Mouse (Mus musculus): ENCODE results near the gene Hip1r. TPM values are rescaled to one million over a fixed set of nuclear protein-coding genes. Genes with fewer than 3 reads are reported as not detected.

Hip1r gene
- polyA plus RNA-seq, 1 experiment from 2014 or later: 11.4 TPM

- H3K4me3 ChIP-seq (replicated peaks): no peak overlapping the region
- H3K27ac ChIP-seq (replicated peaks): no peak overlapping the region
- H3K9me3 ChIP-seq (replicated peaks): no peaks in the 10 kb centered on the region
- H3K36me3 ChIP-seq (replicated peaks): no peaks in the 10 kb centered on the region
- peaks cover 42% of the 10 kb centered on the region for H3K27me3 ChIP-seq
- ATAC-seq (ENCODE audit: insufficient read depth): no peak
- 57% methylated on average over 6 of the region's 6 CpGs for WGBS (ENCODE audit: insufficient replicate concordance)
- no peak overlapping the region for H3K4me2 ChIP-seq
- H3K4me1 ChIP-seq (replicated peaks): peaks cover 37% of the 10 kb centered on the region
- H3K9ac ChIP-seq: no peak overlapping the region
Measured at GRCm38 (mm10) chr5:123972453-123972852, 975 bp upstream of the Hip1r start.

- under 1% methylated on average over 14 of the region's 14 CpGs for WGBS (ENCODE audit: insufficient replicate concordance)
- Histone ChIP-seq H3K9ac (peak overlapping the region; percentile 71), H3K4me1 (replicated peaks) (peaks cover 50% of the 10 kb centered on the region), H3K27me3 (peaks cover 42% of the 10 kb centered on the region), H3K4me2 (peak overlapping the region; percentile 95), H3K9me3 (replicated peaks) (no peaks in the 10 kb centered on the region), H3K27ac (replicated peaks) (peak overlapping the region; percentile 83), H3K36me3 (replicated peaks) (no peaks in the 10 kb centered on the region), H3K4me3 (replicated peaks) (peak overlapping the region; percentile 70)
- ATAC-seq (ENCODE audit: insufficient read depth): no peak
Measured at GRCm38 (mm10) chr5:123974179-123974485, 704 bp downstream of the Hip1r start.

GRCm38 (mm10) chr5:123974616-123975111 is 1.2 kb downstream of the Hip1r start:
- no peak for ATAC-seq (ENCODE audit: insufficient read depth)
- 32% methylated on average over 11 of the region's 11 CpGs for WGBS (ENCODE audit: insufficient replicate concordance)
- Histone ChIP-seq H3K9me3 (replicated peaks) (no peaks in the 10 kb centered on the region), H3K4me1 (replicated peaks) (peaks cover 55% of the 10 kb centered on the region), H3K27me3 (peaks cover 42% of the 10 kb centered on the region), H3K9ac (0 out of 2 replicates have a peak overlapping the region, but pooled peaks have one; percentile 23), H3K36me3 (replicated peaks) (no peaks in the 10 kb centered on the region), H3K4me2 (peak overlapping the region; percentile 95), H3K4me3 (replicated peaks) (peak overlapping the region; percentile 70), H3K27ac (replicated peaks) (no peak overlapping the region)

- peaks cover 42% of the 10 kb centered on the region for H3K27me3 ChIP-seq
- H3K9ac ChIP-seq: no peak overlapping the region
- no peaks in the 10 kb centered on the region for H3K9me3 ChIP-seq (replicated peaks)
- H3K27ac ChIP-seq (replicated peaks): peak overlapping the region; percentile 58; the same call in 1 of the 2 replicates
- WGBS (ENCODE audit: insufficient replicate concordance): 49% methylated on average over 6 of the region's 6 CpGs
- ATAC-seq (ENCODE audit: insufficient read depth): no peak
- peak overlapping the region; percentile 95 for H3K4me2 ChIP-seq
- H3K36me3 ChIP-seq (replicated peaks): no peaks in the 10 kb centered on the region
- H3K4me1 ChIP-seq (replicated peaks): peaks cover 56% of the 10 kb centered on the region
- H3K4me3 ChIP-seq (replicated peaks): peak overlapping the region; percentile 70
Measured at GRCm38 (mm10) chr5:123975668-123976180, 2.3 kb downstream of the Hip1r start.

GRCm38 (mm10) chr5:123977231-123977630 is 3.8 kb downstream of the Hip1r start:
- H3K4me1 ChIP-seq (replicated peaks): peaks cover 65% of the 10 kb centered on the region
- H3K4me3 ChIP-seq (replicated peaks): no peak overlapping the region
- peak overlapping the region; percentile 95 for H3K4me2 ChIP-seq
- H3K9me3 ChIP-seq (replicated peaks): no peaks in the 10 kb centered on the region
- peak overlapping the region; percentile 66 for H3K27ac ChIP-seq (replicated peaks)
- H3K9ac ChIP-seq: no peak overlapping the region
- WGBS (ENCODE audit: insufficient replicate concordance): 65% methylated on average over 3 of the region's 3 CpGs
- H3K36me3 ChIP-seq (replicated peaks): no peaks in the 10 kb centered on the region
- no peak for ATAC-seq (ENCODE audit: insufficient read depth)
- H3K27me3 ChIP-seq: peaks cover 37% of the 10 kb centered on the region

- H3K4me1 ChIP-seq (replicated peaks): peaks cover 69% of the 10 kb centered on the region
- H3K9ac ChIP-seq: no peak overlapping the region
- H3K27ac ChIP-seq (replicated peaks): peak overlapping the region; percentile 66; the same call in 1 of the 2 replicates
Measured at GRCm38 (mm10) chr5:123978131-123978530, 4.7 kb downstream of the Hip1r start.

GRCm38 (mm10) chr5:123979221-123979979 is 6.0 kb downstream of the Hip1r start:
- H3K9me3 ChIP-seq (replicated peaks): no peaks in the 10 kb centered on the region
- no peak overlapping the region for H3K27ac ChIP-seq (replicated peaks)
- H3K27me3 ChIP-seq: peaks cover 15% of the 10 kb centered on the region
- H3K36me3 ChIP-seq (replicated peaks): 0 out of 2 replicates have a peak, but pooled peaks cover 3% of the 10 kb centered on the region
- peaks cover 63% of the 10 kb centered on the region for H3K4me1 ChIP-seq (replicated peaks)
- H3K4me3 ChIP-seq (replicated peaks): no peak overlapping the region
- no peak for ATAC-seq (ENCODE audit: insufficient read depth)
- no peak overlapping the region for H3K4me2 ChIP-seq
- WGBS (ENCODE audit: insufficient replicate concordance): 72% methylated on average over 18 of the region's 18 CpGs
- no peak overlapping the region for H3K9ac ChIP-seq

More at GRCm38 (mm10) chr5:123978131-123978530, 4.7 kb downstream of the Hip1r start:
- H3K4me2 ChIP-seq: no peak overlapping the region
- ATAC-seq (ENCODE audit: insufficient read depth): no peak
- no peaks in the 10 kb centered on the region for H3K36me3 ChIP-seq (replicated peaks)
- H3K9me3 ChIP-seq (replicated peaks): no peaks in the 10 kb centered on the region
- no peak overlapping the region for H3K4me3 ChIP-seq (replicated peaks)
- 66% methylated on average over 5 of the region's 5 CpGs for WGBS (ENCODE audit: insufficient replicate concordance)
- H3K27me3 ChIP-seq: peaks cover 28% of the 10 kb centered on the region

- peaks cover 60% of the 10 kb centered on the region for H3K4me1 ChIP-seq (replicated peaks)
- WGBS (ENCODE audit: insufficient replicate concordance): 55% methylated on average over 4 of the region's 4 CpGs
- no peak overlapping the region for H3K4me2 ChIP-seq
- no peak overlapping the region for H3K9ac ChIP-seq
- H3K4me3 ChIP-seq (replicated peaks): no peak overlapping the region
- H3K36me3 ChIP-seq (replicated peaks): 0 out of 2 replicates have a peak, but pooled peaks cover 4% of the 10 kb centered on the region
- H3K9me3 ChIP-seq (replicated peaks): no peaks in the 10 kb centered on the region
- no peak overlapping the region for H3K27ac ChIP-seq (replicated peaks)
- no peak for ATAC-seq (ENCODE audit: insufficient read depth)
- H3K27me3 ChIP-seq: peaks cover 10% of the 10 kb centered on the region; the same call in 1 of the 2 replicates
Measured at GRCm38 (mm10) chr5:123979980-123980369, 6.5 kb downstream of the Hip1r start.

GRCm38 (mm10) chr5:123980521-123981249 is 7.3 kb downstream of the Hip1r start:
- no peak overlapping the region for H3K27ac ChIP-seq (replicated peaks)
- WGBS (ENCODE audit: insufficient replicate concordance): 54% methylated on average over 9 of the region's 9 CpGs
- no peak for ATAC-seq (ENCODE audit: insufficient read depth)
- H3K4me2 ChIP-seq: no peak overlapping the region
- 0 out of 2 replicates have a peak, but pooled peaks cover 7% of the 10 kb centered on the region for H3K27me3 ChIP-seq
- H3K9me3 ChIP-seq (replicated peaks): no peaks in the 10 kb centered on the region
- H3K4me3 ChIP-seq (replicated peaks): no peak overlapping the region
- no peak overlapping the region for H3K9ac ChIP-seq
- H3K36me3 ChIP-seq (replicated peaks): 0 out of 2 replicates have a peak, but pooled peaks cover 4% of the 10 kb centered on the region
- peaks cover 58% of the 10 kb centered on the region for H3K4me1 ChIP-seq (replicated peaks)

GRCm38 (mm10) chr5:123981250-123981554 is 7.8 kb downstream of the Hip1r start:
- H3K9ac ChIP-seq: no peak overlapping the region
- H3K9me3 ChIP-seq (replicated peaks): no peaks in the 10 kb centered on the region
- H3K27me3 ChIP-seq: 0 out of 2 replicates have a peak, but pooled peaks cover 3% of the 10 kb centered on the region
- peaks cover 55% of the 10 kb centered on the region for H3K4me1 ChIP-seq (replicated peaks)
- no peak overlapping the region for H3K4me3 ChIP-seq (replicated peaks)
- 57% methylated on average over 6 of the region's 6 CpGs for WGBS (ENCODE audit: insufficient replicate concordance)
- H3K27ac ChIP-seq (replicated peaks): no peak overlapping the region
- H3K4me2 ChIP-seq: no peak overlapping the region
- H3K36me3 ChIP-seq (replicated peaks): 0 out of 2 replicates have a peak, but pooled peaks cover 4% of the 10 kb centered on the region
- no peak for ATAC-seq (ENCODE audit: insufficient read depth)

- H3K4me1 ChIP-seq (replicated peaks): peaks cover 56% of the 10 kb centered on the region
- ATAC-seq (ENCODE audit: insufficient read depth): no peak
Measured at GRCm38 (mm10) chr5:123982838-123983237, 9.4 kb downstream of the Hip1r start.

More at GRCm38 (mm10) chr5:123982838-123983237, 9.4 kb downstream of the Hip1r start:
- Histone ChIP-seq H3K27me3 (no peaks in the 10 kb centered on the region), H3K36me3 (replicated peaks) (0 out of 2 replicates have a peak, but pooled peaks cover 4% of the 10 kb centered on the region), H3K27ac (replicated peaks) (no peak overlapping the region), H3K4me2 (no peak overlapping the region), H3K9me3 (replicated peaks) (no peaks in the 10 kb centered on the region), H3K9ac (no peak overlapping the region), H3K4me3 (replicated peaks) (no peak overlapping the region)
- WGBS (ENCODE audit: insufficient replicate concordance): 57% methylated on average over 11 of the region's 11 CpGs

Measured in liver, embryonic 15.5 days (tissue).